Mouse (Mus musculus): ENCODE data around the gene Ppp1r27.

The Ppp1r27 gene

GRCm38 (mm10) chr11:120550810-120551440 lies at the start of gene Ppp1r27:
Ppp1r27 (minus strand) TSS chr11:120551132.
- CTCF ChIA-PET: interaction anchor here in 3 of 4 experiments (0.5 to 1.4 kb wide), 6 partner anchors 9 to 225 kb away, joined by 3 to 5 read pairs (median 4); no protein-coding TSS in a partner anchor

GRCm38 (mm10) chr11:120600716-120601115 lies 49.8 kb upstream of the Ppp1r27 start:
- POLR2A ChIA-PET: interaction anchor here in 2 of 4 experiments (0.7 to 1.5 kb wide), 4 partner anchors 9 to 1601 kb away, joined by 3 to 5 read pairs (median 3); no protein-coding TSS in a partner anchor
- CTCF ChIA-PET: interaction anchor here in 1 of 4 experiments (0.6 kb wide), 1 partner anchor 16 kb away, joined by 3 read pairs; no protein-coding TSS in a partner anchor

More at GRCm38 (mm10) chr11:120550810-120551440, at the start of gene Ppp1r27:
- POLR2A ChIA-PET: interaction anchor here (0.5 to 20.6 kb wide), 29 partner anchors 8 to 129 kb away, joined by 3 to 358 read pairs (median 3); partner anchors contain the start of genes P4hb (in 3 of the 4), Ccdc137 (in 2 of the 4), Oxld1 (in 2 of the 4) and Alyref (in 1 of the 4)

GRCm38 (mm10) chr11:120598990-120599549 lies 48.1 kb upstream of the Ppp1r27 start:
- CTCF ChIA-PET: no interaction called here
- POLR2A ChIA-PET: interaction anchor here in 3 of 4 experiments (0.6 to 12.3 kb wide), 16 partner anchors 9 to 348 kb away, joined by 3 to 215 read pairs (median 4); partner anchors contain the start of genes Npb (in 2 of the 3), P4hb (in 2 of the 3), Arhgdia (in 1 of the 3) and Mafg (in 1 of the 3)

- POLR2A ChIA-PET: interaction anchor here (0.5 to 12.3 kb wide), 37 partner anchors 8 to 1687 kb away, joined by 3 to 215 read pairs (median 4); partner anchors contain the start of genes P4hb (in 3 of the 4), Mafg (in 2 of the 4), Npb (in 2 of the 4) and Arhgdia (in 1 of the 4)
- CTCF ChIA-PET: interaction anchor here in 1 of 4 experiments (1.5 kb wide), 1 partner anchor 19 kb away, joined by 6 read pairs; no protein-coding TSS in a partner anchor
These were observed 47.5 kb upstream of the Ppp1r27 start, which contains the start of the genes Alyref and Anapc11 for GRCm38 (mm10) chr11:120598283-120598989. Alyref (minus strand) TSS chr11:120598365. Anapc11 (plus strand) TSS chr11:120598421.

GRCm38 (mm10) chr11:120597240-120598235 lies 46.6 kb upstream of the Ppp1r27 start:
- CTCF ChIA-PET: interaction anchor here in 2 of 4 experiments (0.9 to 1.5 kb wide), 4 partner anchors 12 to 18 kb away, joined by 3 to 6 read pairs (median 4); no protein-coding TSS in a partner anchor

GRCm38 (mm10) chr11:120588531-120588930 lies 37.6 kb upstream of the Ppp1r27 start:
- POLR2A ChIA-PET: interaction anchor here in 2 of 4 experiments (0.9 to 12.3 kb wide), 11 partner anchors 6 to 133 kb away, joined by 3 to 215 read pairs (median 7); partner anchors contain the start of genes P4hb (in 2 of the 2), Alyref (in 1 of the 2), Anapc11 (in 1 of the 2) and Npb (in 1 of the 2)
- CTCF ChIA-PET: interaction anchor here in 1 of 4 experiments (0.7 to 2.2 kb wide), 2 partner anchors 9 to 12 kb away, joined by 4 to 7 read pairs; no protein-coding TSS in a partner anchor

More at GRCm38 (mm10) chr11:120597240-120598235, 46.6 kb upstream of the Ppp1r27 start:
- POLR2A ChIA-PET: interaction anchor here (0.5 to 12.3 kb wide), 45 partner anchors 9 to 550 kb away, joined by 3 to 215 read pairs (median 5); partner anchors contain the start of genes P4hb (in 3 of the 4), Mafg (in 2 of the 4), Npb (in 2 of the 4) and Arl16 (in 1 of the 4)

GRCm38 (mm10) chr11:120583937-120584336 lies 33.0 kb upstream of the Ppp1r27 start:
- POLR2A ChIA-PET: interaction anchor here in 2 of 4 experiments (0.8 to 10.1 kb wide), 13 partner anchors 10 to 94 kb away, joined by 3 to 112 read pairs (median 9); partner anchors contain the start of genes Mafg (in 2 of the 2), P4hb (in 2 of the 2), Alyref (in 1 of the 2) and Anapc11 (in 1 of the 2)

GRCm38 (mm10) chr11:120582982-120583293 lies 32.0 kb upstream of the Ppp1r27 start:
- ChIA-PET POLR2A (interaction anchor here (0.6 to 10.1 kb wide), 56 partner anchors 8 to 368 kb away, joined by 3 to 112 read pairs (median 5); partner anchors contain the start of genes P4hb (in 3 of the 4), Alyref (in 2 of the 4), Anapc11 (in 2 of the 4) and Mafg (in 2 of the 4)), CTCF (interaction anchor here in 3 of 4 experiments (0.5 to 1.9 kb wide), 17 partner anchors 10 to 398 kb away, joined by 3 to 18 read pairs (median 4); partner anchors contain the start of genes Cenpx (in 1 of the 3), Lrrc45 (in 1 of the 3), P4hb (in 1 of the 3) and Pcyt2 (in 1 of the 3))

More at GRCm38 (mm10) chr11:120583937-120584336, 33.0 kb upstream of the Ppp1r27 start:
- CTCF ChIA-PET: interaction anchor here in 2 of 4 experiments (0.6 to 1.3 kb wide), 7 partner anchors 11 to 72 kb away, joined by 3 read pairs; partner anchors contain the start of gene P4hb (in 1 of the 2)

GRCm38 (mm10) chr11:120582268-120582981 lies 31.5 kb upstream of the Ppp1r27 start:
- CTCF ChIA-PET: interaction anchor here (0.5 to 1.9 kb wide), 27 partner anchors 9 to 398 kb away, joined by 3 to 18 read pairs (median 4); partner anchors contain the start of genes P4hb (in 2 of the 4), Cenpx (in 1 of the 4), Lrrc45 (in 1 of the 4) and Pcyt2 (in 1 of the 4)

GRCm38 (mm10) chr11:120581490-120582267 lies 30.7 kb upstream of the Ppp1r27 start, which contains the start of gene Arhgdia:
Arhgdia (minus strand) TSS chr11:120581624.
- CTCF ChIA-PET: interaction anchor here (0.7 to 1.9 kb wide), 21 partner anchors 8 to 195 kb away, joined by 3 to 18 read pairs (median 4); partner anchors contain the start of genes P4hb (in 2 of the 4), Cenpx (in 1 of the 4) and Lrrc45 (in 1 of the 4)
- POLR2A ChIA-PET: interaction anchor here (0.5 to 10.1 kb wide), 84 partner anchors 8 to 918 kb away, joined by 3 to 112 read pairs (median 4); partner anchors contain the start of genes P4hb (in 3 of the 4), Slc25a10 (in 3 of the 4), Alyref (in 2 of the 4) and Anapc11 (in 2 of the 4)

More at GRCm38 (mm10) chr11:120582268-120582981, 31.5 kb upstream of the Ppp1r27 start:
- POLR2A ChIA-PET: interaction anchor here (0.6 to 10.1 kb wide), 86 partner anchors 8 to 919 kb away, joined by 3 to 112 read pairs (median 4); partner anchors contain the start of genes P4hb (in 3 of the 4), Slc25a10 (in 3 of the 4), Alyref (in 2 of the 4) and Anapc11 (in 2 of the 4)

- ChIA-PET CTCF (interaction anchor here in 3 of 4 experiments (0.6 to 2.6 kb wide), 20 partner anchors 9 to 412 kb away, joined by 3 to 19 read pairs (median 6); partner anchors contain the start of genes Arl16 (in 1 of the 3), Cenpx (in 1 of the 3), Lrrc45 (in 1 of the 3) and Pycr1 (in 1 of the 3)), POLR2A (interaction anchor here (0.8 to 16.3 kb wide), 25 partner anchors 10 to 352 kb away, joined by 3 to 358 read pairs (median 10); partner anchors contain the start of genes Mafg (in 2 of the 4), Pycr1 (in 2 of the 4), Sirt7 (in 2 of the 4) and Alyref (in 1 of the 4))
These were observed 30.0 kb upstream of the Ppp1r27 start for GRCm38 (mm10) chr11:120580871-120581331.

GRCm38 (mm10) chr11:120580190-120580589 lies 29.3 kb upstream of the Ppp1r27 start:
- ChIA-PET CTCF (interaction anchor here (0.5 to 2.6 kb wide), 43 partner anchors 9 to 411 kb away, joined by 3 to 25 read pairs (median 4); partner anchors contain the start of genes Alyref (in 1 of the 4), Anapc11 (in 1 of the 4), Arl16 (in 1 of the 4) and Cenpx (in 1 of the 4)), POLR2A (interaction anchor here (0.6 to 16.3 kb wide), 62 partner anchors 8 to 624 kb away, joined by 3 to 358 read pairs (median 4); partner anchors contain the start of genes Pycr1 (in 3 of the 4), Alyref (in 2 of the 4), Arl16 (in 2 of the 4) and Cenpx (in 2 of the 4))

Data from embryonic stem cell, embryonic (primary cell).